Mouse (Mus musculus) spleen, postnatal 10 days (tissue): ENCODE results near the gene Cd27.
"Not testable (repeated sequence)": the region's sequence is repeated elsewhere in the genome, so short reads cannot be mapped to it uniquely, and the experiment has no call there.

ENCODE experiments used
- DNase-seq, 2 experiments: peaks; one replicate each; pipeline ENCODE4 v3.0.0; 2021 to 2022; ENCODE audit warnings: low spot score in 2 of 2

Gene Cd27

GRCm38 (mm10) chr6:125236782-125237181 is at the start of gene Cd27:
TSS of gene Cd27 (minus strand) at chr6:125237010.
- peak in 1 of 2 experiments; percentile 30 for DNase-seq

DNA sequence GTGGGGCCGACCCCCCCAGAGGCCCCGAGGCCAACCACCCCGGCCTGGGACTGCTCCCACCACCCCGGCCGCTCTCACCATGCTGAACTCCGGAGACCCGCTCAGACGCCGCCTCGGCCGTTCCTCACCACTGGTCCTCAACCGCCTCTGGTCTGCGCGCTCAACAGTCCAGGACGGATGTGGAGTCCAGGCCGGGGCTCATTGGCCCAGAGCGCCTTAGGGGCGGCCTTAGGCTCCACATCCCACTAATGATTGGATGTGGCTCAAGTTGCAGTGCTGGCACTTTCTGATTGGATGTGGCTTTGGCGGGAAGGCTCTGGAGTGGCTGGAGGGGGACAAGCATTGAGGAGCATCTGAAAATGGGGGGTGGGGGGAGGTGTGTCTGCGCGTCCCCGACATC is 49.1 kb upstream of the Cd27 start, which contains the start of gene Tuba3a:
Tuba3a (minus strand) TSS at position 153 of the 400 bp plus-strand sequence.
- no peak for DNase-seq

DNA sequence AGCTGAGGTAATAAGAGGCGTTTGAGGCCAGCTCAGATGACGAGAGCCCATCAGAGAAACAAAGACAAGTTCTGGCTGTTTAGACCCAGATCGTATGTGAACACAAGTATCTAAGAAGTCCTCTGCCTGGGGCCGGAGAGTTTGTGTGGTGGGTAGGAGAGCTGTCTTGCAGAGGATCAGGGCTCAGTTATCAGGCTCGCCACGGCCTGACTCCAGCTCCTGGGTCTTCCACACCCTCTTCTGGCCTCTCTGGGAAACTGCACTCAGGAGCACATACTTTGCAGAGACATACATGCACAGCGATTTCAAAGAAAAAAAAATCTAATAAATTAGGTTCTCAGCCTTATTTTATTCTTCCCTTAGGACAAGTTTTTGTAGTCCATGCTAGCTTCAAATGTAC is 47.9 kb upstream of the Cd27 start:
- DNase-seq = no peak

- no peak for DNase-seq
Observed at GRCm38 (mm10) chr6:125284250-125284649, 47.4 kb upstream of the Cd27 start.

- not testable (repeated sequence) for DNase-seq
Observed at GRCm38 (mm10) chr6:125282721-125283120, 45.9 kb upstream of the Cd27 start.

DNA sequence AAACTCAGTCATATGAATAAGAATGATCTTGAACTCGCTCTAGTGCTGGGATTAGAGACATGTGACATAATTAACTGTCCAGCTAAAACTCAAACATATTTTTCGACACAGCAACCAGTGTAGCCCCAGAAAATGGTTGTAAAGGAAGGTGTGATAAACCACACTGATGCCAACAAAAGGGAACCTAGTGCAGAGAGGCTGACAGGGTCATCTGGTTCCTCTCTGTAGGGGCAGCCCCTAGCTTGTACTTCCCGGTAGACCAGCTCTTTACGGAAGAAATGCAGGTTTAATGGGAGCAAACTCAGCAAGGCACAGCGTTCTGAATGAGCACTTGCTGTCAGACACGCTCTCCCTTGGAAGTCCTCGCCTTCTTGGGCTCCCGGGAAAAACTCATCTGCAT is 42.9 kb upstream of the Cd27 start:
- DNase-seq = no peak

DNA sequence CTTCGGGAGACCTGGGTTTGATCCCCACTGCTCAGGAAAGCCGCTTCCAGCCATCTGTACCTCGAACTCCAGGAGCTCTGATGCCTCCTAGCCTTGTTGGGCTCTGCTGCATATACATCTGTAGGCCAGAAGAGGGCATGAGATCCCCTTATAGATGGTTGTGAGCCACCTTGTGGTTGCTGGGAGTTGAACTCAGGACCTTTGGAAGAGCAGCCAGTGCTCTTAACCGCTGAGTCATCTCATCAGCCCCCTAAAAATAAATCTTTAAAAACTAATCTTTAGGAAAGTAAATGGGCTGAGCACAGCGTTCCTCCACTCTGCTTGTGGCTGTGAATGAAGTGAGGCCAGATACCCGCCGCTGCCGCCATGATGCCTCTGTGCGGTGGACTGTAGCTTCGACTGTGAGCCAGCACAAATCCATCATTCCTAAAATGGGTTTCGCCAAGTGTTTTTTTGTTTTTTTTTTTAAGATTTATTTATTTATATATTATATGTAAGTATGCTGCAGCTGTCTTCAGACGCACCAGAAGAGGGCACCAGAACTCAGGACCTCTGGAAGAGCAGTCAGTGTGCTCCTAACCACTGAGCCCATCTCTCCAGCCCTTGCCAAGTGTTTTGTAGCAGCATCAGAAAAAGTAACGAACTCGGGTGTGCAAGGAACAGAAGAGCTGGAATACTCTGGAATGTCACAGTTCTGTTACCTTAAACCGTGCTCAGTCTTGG is 38.2 kb upstream of the Cd27 start:
- DNase-seq = peak in 1 of 2 experiments; percentile 50

DNA sequence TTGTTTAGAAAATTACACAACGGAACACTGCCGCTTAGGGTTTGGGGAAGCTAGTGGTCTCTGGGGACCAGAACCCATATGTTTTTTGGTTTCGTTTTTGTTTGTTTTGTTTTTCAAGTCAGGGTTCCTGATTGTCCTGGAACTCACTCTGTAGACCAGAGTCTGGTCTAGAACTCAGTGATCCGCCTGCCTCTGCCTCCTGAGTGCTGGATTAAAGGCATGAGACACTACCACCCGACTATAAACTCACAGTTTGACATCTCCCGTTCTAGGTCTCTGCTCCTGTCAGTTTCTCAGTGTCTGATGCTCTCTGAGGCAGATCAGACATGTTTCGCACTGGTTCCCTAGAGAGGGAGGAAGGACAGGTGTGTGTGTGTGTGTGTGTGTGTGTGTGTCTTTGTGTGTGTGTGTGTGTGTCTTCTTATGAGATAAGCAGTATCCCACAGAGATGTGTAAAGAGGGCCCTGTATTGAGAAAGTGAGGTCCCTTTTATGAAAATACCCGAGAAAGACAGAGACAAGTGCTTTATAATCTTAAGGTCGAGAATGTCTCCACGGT is 35.5 kb upstream of the Cd27 start:
- DNase-seq = peak in 1 of 2 experiments; percentile 32

GRCm38 (mm10) chr6:125271455-125272227 is 34.8 kb upstream of the Cd27 start:
- DNase-seq = peak; percentile 65 to 88

DNA sequence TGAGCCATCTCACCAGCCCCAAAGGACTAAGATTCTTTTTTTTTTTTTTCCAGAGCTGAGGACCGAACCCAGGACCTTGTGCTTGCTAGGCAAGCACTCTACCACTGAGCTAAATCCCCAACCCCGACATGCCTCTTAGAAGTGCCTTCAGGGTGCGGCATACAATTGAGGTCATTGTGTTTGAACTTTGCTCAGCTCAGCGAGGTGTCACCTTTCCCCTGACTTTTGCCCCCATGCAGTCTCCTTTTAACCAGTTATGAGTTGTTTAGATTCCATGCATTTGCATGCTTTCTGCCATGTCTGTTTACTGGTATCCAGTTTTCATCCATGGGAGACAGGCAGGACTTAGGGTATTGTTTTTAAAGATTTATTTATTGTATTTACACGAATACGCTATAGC is 32.0 kb upstream of the Cd27 start:
- no peak for DNase-seq

- no peak for DNase-seq
Observed at GRCm38 (mm10) chr6:125267469-125267868, 30.7 kb upstream of the Cd27 start.

- not testable (repeated sequence) for DNase-seq
Observed at GRCm38 (mm10) chr6:125266600-125266999, 29.8 kb upstream of the Cd27 start.

GRCm38 (mm10) chr6:125266091-125266490 is 29.3 kb upstream of the Cd27 start:
- no peak for DNase-seq

DNA sequence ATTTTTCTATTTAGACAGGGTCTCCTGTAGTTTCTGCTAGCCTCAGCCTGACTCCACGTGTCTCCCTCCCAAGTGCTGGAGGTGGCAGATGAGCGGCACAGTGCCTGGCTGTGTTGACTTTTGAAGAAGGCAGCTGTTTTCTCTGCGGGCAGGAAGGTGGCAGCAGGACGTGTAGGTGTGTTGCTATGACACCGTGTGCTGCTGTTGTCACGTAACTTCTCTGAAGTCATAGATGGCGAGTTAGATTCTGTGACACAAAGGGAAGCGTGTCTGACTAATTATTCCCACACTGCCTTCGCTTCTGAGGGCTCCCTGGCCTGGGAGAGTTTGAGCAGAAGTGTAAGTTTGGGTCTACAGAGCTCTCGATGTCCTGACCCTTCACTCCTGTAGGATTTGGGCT is 28.4 kb upstream of the Cd27 start:
- DNase-seq = peak in 1 of 2 experiments; percentile 35

GRCm38 (mm10) chr6:125264219-125264618 is 27.4 kb upstream of the Cd27 start:
- DNase-seq = no peak

- DNase-seq = no peak
Observed at GRCm38 (mm10) chr6:125260006-125260555, 23.3 kb upstream of the Cd27 start.

DNA sequence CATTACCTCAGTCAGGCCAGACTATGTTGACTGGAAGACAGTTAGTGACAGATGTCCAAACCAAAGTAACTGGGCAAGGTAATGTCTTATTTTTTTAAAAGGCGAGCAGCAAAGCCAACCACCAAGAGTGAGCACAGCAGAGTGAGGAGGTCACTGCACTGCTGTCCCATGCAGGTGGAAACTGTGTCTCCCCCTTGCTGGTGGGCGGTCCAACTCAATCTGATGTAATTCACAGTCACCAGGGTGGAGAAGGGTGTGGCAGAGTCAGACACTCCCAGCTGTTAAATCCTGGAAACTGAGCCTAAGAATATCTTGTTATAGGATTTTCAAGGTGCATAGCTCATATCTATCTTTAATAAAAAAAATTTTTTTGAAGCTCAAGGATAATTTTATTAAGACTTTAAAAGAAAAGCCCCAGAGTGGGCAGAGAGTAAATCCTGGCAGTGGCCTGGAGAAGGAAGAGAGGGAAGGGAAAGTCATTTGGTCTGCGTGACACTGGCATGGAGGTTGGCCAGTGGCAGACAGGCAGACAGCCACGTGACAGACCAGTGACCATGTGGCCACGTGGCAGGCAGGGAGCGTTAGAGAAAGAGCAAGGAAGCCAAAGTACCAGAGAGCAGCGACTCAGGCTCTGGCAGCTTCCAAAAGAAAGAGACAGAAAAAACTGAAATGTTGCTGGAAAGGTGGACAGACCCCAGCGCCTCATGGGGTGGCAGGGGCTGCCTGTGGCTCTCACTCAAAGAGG is 19.6 kb upstream of the Cd27 start:
- peak in 1 of 2 experiments; percentile 9 for DNase-seq

GRCm38 (mm10) chr6:125255516-125256044 is 18.8 kb upstream of the Cd27 start:
- DNase-seq = peak in 1 of 2 experiments; percentile 10

DNA sequence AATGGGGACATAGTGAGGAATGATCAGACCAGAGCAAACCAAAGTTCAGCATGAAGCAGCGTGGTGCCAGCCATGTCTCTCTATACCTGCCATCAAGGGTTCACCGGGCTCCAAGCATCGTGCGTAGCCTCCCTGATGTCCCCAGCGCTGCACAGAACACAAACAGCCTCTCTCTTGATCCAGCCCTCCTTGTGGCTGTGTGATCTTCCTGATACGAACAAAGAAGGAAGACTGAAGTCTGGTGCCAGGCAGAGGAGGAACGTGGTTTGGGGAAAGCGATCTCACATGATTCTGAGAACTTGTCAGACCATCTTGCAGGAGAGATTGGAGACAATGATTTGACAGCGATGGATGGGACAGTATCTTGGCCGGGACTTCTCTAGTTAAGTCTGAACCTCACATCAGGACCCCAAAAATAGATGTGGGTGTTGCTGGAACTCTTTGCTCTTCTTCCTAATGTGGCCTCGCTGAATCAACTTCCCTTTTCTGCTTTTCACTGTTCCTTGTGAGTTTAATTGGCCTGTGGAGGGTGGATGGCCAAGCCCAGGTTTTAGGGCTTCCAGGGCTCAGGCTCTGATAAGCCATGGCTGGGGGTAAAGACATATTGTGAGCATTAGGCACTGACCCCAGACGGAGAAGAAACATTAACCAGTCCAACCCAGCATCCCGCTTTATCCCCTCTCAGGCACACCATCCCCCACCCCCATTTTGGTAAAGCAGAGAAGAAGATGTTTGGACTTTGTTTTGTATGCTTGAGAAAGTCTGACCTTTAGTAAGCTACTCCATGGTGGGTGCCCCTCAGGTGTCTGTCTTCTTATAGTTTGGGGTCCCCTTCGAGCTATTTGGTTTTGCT is 17.3 kb upstream of the Cd27 start:
- peak in 1 of 2 experiments; percentile 10 for DNase-seq

DNA sequence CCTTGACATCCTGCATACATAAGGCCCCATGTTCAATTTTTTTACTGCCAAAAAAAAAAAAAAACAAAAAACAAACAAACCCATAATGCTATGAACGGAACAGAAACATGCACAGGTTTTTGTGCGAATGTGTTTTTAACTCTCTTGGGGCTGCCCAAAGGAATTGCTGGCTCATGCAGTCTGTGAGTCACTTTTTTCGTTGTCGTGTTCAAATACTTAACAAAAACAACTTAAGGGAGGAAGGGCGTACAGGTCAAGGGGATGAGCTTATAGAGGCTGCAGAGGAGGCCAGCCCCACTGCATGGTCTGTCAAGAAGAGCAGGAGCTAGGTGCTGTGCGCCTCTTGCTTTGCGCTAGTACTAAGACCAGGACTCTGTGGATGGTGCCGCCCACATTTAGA is 15.9 kb upstream of the Cd27 start:
- no peak for DNase-seq
